Mouse (Mus musculus) E14TG2a.4 (cell line): ENCODE data around the gene Kcnab2.
A peak's percentile ranks its signal among the peaks of the same experiment; 100 is the strongest.

Experiments
- H3K27me3 ChIP-seq: 2 replicates; pipeline ENCODE4 v1.6.1; 2014; ENCODE audit warnings: low read length, control low read depth; ENCODE audit not compliant: insufficient read depth
- H3K36me3 ChIP-seq: 2 replicates; pipeline ENCODE4 v1.6.1; 2014; ENCODE audit warnings: low read length, control low read depth; ENCODE audit not compliant: insufficient read depth
- H3K4me1 ChIP-seq: replicated peaks from 2 replicates; pipeline ENCODE4 v1.6.1; 2014; ENCODE audit warnings: low read depth, low read length, control low read depth
- H3K4me3 ChIP-seq: replicated peaks from 2 replicates; pipeline ENCODE4 v1.5.1; 2014; ENCODE audit warnings: mild to moderate bottlenecking, low read length
- H3K9me3 ChIP-seq: 2 replicates; pipeline ENCODE4 v1.6.1; 2014; ENCODE audit warnings: low read length, control low read depth
- CTCF ChIP-seq: conservative IDR thresholded peaks from 2 replicates; pipeline ENCODE4 v1.5.1; 2014; ENCODE audit warnings: low read length
- NANOG ChIP-seq: IDR thresholded peaks from 2 replicates; pipeline ENCODE4 v1.6.1; 2014; ENCODE audit warnings: borderline replicate concordance, low read length, mixed read lengths
- POU5F1 ChIP-seq: IDR thresholded peaks from 2 replicates; pipeline ENCODE4 v1.6.1; 2014; ENCODE audit warnings: low read length, borderline replicate concordance

Kcnab2 gene

DNA sequence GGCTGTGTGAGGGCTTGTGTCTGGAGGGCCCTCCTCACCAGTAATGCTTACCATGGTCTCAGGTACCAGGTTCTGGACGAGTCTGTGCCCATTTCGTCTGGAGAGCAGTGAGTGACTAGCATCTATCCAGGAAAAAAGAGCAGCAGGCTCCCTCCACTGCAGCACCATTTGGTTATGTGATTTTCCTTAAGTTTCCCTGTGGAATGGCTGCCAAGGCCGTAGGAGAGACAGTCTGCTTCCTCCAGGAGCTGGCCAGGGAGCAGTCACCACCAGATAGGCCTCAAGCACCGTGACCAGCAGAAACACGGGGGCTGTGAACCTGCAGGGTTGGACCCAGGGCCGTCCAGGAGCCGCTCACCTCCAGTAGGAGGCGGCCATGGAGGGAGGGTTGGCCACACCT lies 2.8 kb upstream of the Kcnab2 start:
- no peak overlapping the region for H3K4me3 ChIP-seq
- peaks cover 4% of the 10 kb centered on the region; the same call in 1 of the 2 replicates for H3K36me3 ChIP-seq
- H3K9me3 ChIP-seq, result no peaks in the 10 kb centered on the region
- peaks cover 59% of the 10 kb centered on the region for H3K4me1 ChIP-seq
- H3K27me3 ChIP-seq, result peaks cover 19% of the 10 kb centered on the region
- TF ChIP-seq CTCF (no peak), POU5F1 (no peak), NANOG (no peak)

- peaks cover 69% of the 10 kb centered on the region for H3K4me1 ChIP-seq
- TF ChIP-seq CTCF, result no peak
- no peak for TF ChIP-seq POU5F1
- no peak for TF ChIP-seq NANOG
- peaks cover 26% of the 10 kb centered on the region for H3K27me3 ChIP-seq
Measured at GRCm38 (mm10) chr4:152478224-152478567, 525 bp upstream of the Kcnab2 start.

GRCm38 (mm10) chr4:152477106-152477465 lies 585 bp downstream of the Kcnab2 start:
- peaks cover 7% of the 10 kb centered on the region; the same call in 1 of the 2 replicates for H3K9me3 ChIP-seq

More at GRCm38 (mm10) chr4:152478224-152478567, 525 bp upstream of the Kcnab2 start:
- Histone ChIP-seq H3K36me3 (no peaks in the 10 kb centered on the region), H3K4me3 (peak overlapping the region; percentile 96), H3K9me3 (no peaks in the 10 kb centered on the region)

DNA sequence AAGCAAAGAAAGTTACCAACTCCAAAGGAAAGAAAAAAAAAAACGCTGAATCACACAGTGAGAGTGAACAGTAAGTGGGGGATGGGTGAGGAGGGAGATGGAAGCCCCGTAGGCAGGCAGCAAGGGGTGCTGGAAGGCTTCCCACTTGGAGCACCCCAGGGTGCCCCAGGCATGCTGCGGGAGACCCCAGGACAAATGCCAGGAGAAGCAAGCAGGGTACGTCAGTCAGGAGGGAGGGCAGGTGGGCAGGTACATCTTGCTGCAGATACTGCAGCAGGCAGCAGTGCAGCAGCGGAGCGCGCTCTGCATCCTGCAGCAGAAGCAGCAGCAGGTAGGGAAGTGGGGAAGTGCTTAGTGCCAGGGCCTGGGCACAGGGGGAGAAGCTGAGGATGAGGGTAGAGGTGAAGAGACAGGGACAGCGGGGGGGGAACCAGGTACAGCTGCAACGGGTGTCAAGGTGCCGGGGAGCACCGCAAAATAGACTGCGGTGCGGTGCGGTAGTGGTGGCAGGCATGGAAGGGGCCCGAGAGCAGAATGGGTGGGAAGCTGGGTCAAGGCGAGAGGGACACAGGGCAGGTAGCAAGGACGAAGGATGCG lies 1.1 kb downstream of the Kcnab2 start, which contains the start of gene Nphp4:
Gene Nphp4 (plus strand): TSS at position 280 of the 597 bp plus-strand sequence.
- Histone ChIP-seq H3K9me3 (peaks cover 13% of the 10 kb centered on the region; the same call in 1 of the 2 replicates), H3K4me1 (peaks cover 57% of the 10 kb centered on the region), H3K36me3 (no peaks in the 10 kb centered on the region), H3K4me3 (peak within 1 kb of the TSS; percentile 96), H3K27me3 (peaks cover 26% of the 10 kb centered on the region)
- TF ChIP-seq POU5F1, result no peak
- TF ChIP-seq NANOG, result no peak
- TF ChIP-seq CTCF, result no peak

More at GRCm38 (mm10) chr4:152477106-152477465, 585 bp downstream of the Kcnab2 start:
- Histone ChIP-seq H3K4me3 (peak overlapping the region; percentile 96), H3K27me3 (peaks cover 26% of the 10 kb centered on the region), H3K4me1 (peaks cover 63% of the 10 kb centered on the region), H3K36me3 (no peaks in the 10 kb centered on the region)
- TF ChIP-seq CTCF (no peak), POU5F1 (no peak), NANOG (no peak)

- Histone ChIP-seq H3K9me3 (peaks cover 15% of the 10 kb centered on the region; the same call in 1 of the 2 replicates), H3K4me3 (no peak overlapping the region)
- no peak for TF ChIP-seq NANOG
- no peak for TF ChIP-seq CTCF
- TF ChIP-seq POU5F1, result no peak
Measured at GRCm38 (mm10) chr4:152475941-152476340, 1.7 kb downstream of the Kcnab2 start.

DNA sequence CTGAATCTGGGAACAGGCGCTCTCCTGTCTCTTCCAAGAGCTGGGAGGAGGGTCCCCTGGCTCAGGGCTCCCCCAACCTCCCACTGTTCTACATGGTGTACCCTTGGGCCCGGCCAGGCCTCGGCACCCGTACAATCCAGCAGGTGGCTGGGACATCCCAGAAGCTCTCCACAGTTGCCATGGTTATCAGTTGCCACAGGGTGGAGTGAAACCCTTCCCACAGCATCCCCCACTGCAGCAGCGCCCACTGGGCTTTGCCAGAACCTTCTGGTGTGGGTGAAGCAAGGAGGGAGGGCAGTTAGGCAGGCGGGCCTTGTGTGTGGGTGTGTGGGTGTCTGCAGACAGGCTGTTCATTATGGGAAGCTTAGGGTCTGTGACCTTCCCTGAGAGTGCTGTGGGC lies 9.7 kb downstream of the Kcnab2 start:
- peaks cover 15% of the 10 kb centered on the region; the same call in 1 of the 2 replicates for H3K9me3 ChIP-seq
- no peak overlapping the region for H3K4me3 ChIP-seq
- no peaks in the 10 kb centered on the region for H3K27me3 ChIP-seq
- H3K36me3 ChIP-seq, result no peaks in the 10 kb centered on the region
- TF ChIP-seq NANOG (no peak), POU5F1 (no peak), CTCF (no peak)
- no peaks in the 10 kb centered on the region for H3K4me1 ChIP-seq

More at GRCm38 (mm10) chr4:152475941-152476340, 1.7 kb downstream of the Kcnab2 start:
- no peaks in the 10 kb centered on the region for H3K36me3 ChIP-seq
- H3K27me3 ChIP-seq, result peaks cover 26% of the 10 kb centered on the region
- peaks cover 51% of the 10 kb centered on the region for H3K4me1 ChIP-seq

DNA sequence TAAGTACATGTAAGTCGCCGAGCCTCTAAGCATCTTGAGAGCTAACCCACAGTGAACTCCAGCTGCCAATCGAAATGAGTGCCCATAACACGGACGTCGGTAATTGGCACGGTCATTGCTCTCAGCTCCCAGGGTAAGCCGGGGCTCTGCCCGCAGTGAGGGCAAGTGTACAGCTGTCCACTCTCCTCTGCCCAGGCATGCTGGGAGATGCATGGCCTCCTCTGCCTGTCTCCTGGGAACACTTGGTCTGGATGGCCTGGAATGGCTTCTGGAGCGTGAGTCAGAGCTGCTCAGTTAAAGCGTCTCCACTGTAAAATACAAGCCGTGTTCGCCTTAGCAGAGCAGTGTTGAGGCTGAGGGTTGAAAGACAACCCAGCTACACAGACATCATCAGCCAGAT lies 11.1 kb downstream of the Kcnab2 start:
- Histone ChIP-seq H3K4me1 (no peaks in the 10 kb centered on the region), H3K4me3 (no peak overlapping the region), H3K9me3 (peaks cover 3% of the 10 kb centered on the region; the same call in 1 of the 2 replicates), H3K27me3 (no peaks in the 10 kb centered on the region), H3K36me3 (no peaks in the 10 kb centered on the region)
- TF ChIP-seq CTCF, result no peak
- TF ChIP-seq NANOG, result no peak
- TF ChIP-seq POU5F1, result no peak

DNA sequence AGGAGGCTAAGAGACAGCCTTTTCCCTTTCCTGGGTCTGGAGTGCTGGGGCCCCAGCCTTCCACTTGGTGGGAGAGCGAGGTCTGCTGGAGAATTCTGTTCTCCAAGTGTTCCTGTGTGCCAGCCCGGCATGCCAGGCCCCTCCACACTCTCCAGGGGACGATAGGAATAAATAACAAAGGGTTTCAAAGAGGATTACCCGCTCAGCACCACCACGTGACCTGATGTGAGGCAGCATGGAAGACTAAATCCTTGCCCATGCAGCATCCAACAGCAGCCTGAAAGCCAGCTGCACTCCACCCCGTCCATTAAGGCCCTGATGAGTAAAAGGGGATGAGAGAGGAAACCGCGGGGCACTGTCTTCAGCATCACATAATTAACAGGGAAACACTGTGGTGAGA lies 12.6 kb downstream of the Kcnab2 start:
- H3K4me1 ChIP-seq, result no peaks in the 10 kb centered on the region
- no peaks in the 10 kb centered on the region for H3K27me3 ChIP-seq
- no peaks in the 10 kb centered on the region for H3K36me3 ChIP-seq
- TF ChIP-seq NANOG, result no peak
- TF ChIP-seq POU5F1, result no peak
- no peak for TF ChIP-seq CTCF
- no peaks in the 10 kb centered on the region for H3K9me3 ChIP-seq
- H3K4me3 ChIP-seq, result no peak overlapping the region

DNA sequence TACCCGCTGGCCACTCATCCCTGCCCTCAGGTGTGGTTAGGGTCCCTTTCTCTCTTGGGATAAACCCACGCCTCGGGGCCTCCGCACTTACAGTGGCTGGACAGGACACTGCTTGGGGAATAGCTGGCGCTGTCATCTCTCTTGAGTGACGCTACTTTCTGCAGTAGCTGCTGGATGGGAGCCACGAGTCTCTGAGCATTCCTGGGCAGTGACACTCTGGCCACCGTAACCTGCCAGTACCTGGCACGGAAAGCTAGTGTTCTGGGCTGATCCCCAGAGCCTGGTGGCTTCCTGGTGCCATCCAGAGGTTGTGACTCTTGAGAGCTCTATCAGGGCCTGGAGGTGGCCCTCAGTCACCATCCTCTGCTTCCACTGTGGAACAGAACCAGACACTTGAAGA lies 14.5 kb downstream of the Kcnab2 start:
- no peaks in the 10 kb centered on the region for H3K36me3 ChIP-seq
- no peaks in the 10 kb centered on the region for H3K4me1 ChIP-seq
- H3K4me3 ChIP-seq, result no peak overlapping the region
- no peaks in the 10 kb centered on the region for H3K9me3 ChIP-seq
- no peaks in the 10 kb centered on the region; the same call in 1 of the 2 replicates for H3K27me3 ChIP-seq
- TF ChIP-seq CTCF, result no peak
- TF ChIP-seq NANOG, result no peak
- TF ChIP-seq POU5F1, result no peak
